Mouse (Mus musculus) liver, postnatal 0 days (tissue): ENCODE results near the gene Osmr.

Source experiments
- CTCF ChIP-seq: sonication (generic); IDR thresholded peaks from 2 replicates; pipeline ENCODE4 v1.5.1; 2016; ENCODE audit warnings: antibody characterized with exemption, low read depth
- EP300 ChIP-seq: IDR thresholded peaks from 2 replicates; pipeline ENCODE4 v1.6.1; 2016; ENCODE audit warnings: antibody characterized with exemption, low read depth, mild to moderate bottlenecking

DNA sequence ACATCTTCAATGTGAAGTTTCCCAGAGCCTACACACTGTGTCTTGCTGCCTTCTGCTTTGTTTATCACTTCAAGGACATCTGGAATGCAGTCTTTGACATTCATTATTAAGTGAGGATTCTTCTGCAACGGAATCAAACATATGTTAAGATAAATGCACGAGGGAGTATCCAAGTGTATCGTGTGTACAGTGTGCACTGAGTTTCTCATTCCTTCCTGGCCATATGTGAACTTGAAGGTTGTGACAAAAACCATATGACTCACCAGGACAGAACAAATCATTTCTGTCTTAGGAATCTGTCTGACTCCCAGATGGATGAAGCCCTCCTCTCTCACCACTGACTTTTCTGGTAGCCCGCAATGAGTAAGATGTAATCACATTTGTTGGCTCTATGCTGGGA is 59.0 kb downstream of the Osmr start:
- no peak for TF ChIP-seq CTCF
- TF ChIP-seq EP300 = no peak
